Mouse (Mus musculus) left cerebral cortex, postnatal 4 days (tissue): ENCODE results near the gene Lrrc8c. TPM values are rescaled to one million over a fixed set of nuclear protein-coding genes. Genes with fewer than 3 reads are reported as not detected.

Experiments used
- total RNA-seq, 2 experiments: library from RNA; stranded (reverse); gene quantifications; 2 replicates each; pipeline ENCODE4 v1.2.3; 2021

Gene Lrrc8c
- total RNA-seq, 2 experiments from 2014 or later: 24.3 to 27.2 TPM

Other genes with a start within 250 kb of the Lrrc8c start
- under 1 TPM in 1 of 2 experiments, not detected in 1; 0.14 TPM for gene Gm43302, start 225.7 kb upstream of the Lrrc8c start, total RNA-seq
- gene Gbp6, start 225.7 kb upstream of the Lrrc8c start, total RNA-seq: 1 to 10 TPM; 1.0 to 1.5 TPM
- gene Lrrc8b, start 103.6 kb upstream of the Lrrc8c start, total RNA-seq: 100 to 1,000 TPM; 105 to 108 TPM
- 10 to 100 TPM; 60.2 to 62.3 TPM for gene Lrrc8d, start 180.6 kb downstream of the Lrrc8c start, total RNA-seq